Mouse (Mus musculus): ENCODE results near the gene Vps18. TPM values are rescaled to one million over a fixed set of nuclear protein-coding genes. Genes with fewer than 3 reads are reported as not detected.

Vps18 gene
- polyA plus RNA-seq, 1 experiment from 2014 or later, result 26.6 TPM

DNA sequence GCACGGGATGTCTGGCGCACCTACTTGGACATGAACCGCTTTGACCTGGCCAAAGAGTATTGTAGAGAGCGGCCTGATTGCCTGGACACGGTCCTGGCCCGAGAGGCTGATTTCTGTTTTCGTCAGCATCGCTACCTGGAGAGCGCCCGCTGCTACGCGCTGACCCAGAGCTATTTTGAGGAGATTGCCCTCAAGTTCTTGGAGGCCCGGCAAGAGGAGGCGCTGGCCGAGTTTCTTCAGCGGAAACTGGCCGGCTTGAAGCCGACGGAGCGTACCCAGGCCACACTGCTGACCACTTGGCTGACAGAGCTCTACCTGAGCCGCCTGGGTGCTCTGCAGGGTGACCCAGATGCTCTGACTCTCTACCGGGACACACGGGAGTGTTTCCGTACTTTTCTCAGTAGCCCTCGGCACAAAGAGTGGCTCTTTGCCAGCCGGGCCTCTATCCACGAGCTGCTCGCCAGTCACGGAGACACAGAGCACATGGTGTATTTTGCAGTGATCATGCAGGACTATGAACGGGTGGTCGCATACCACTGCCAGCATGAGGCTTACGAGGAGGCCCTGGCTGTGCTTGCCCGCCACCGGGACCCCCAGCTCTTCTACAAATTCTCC lies 5.3 kb downstream of the Vps18 start:
- no peaks in the 10 kb centered on the region for H3K9me3 ChIP-seq
- no peak for ATAC-seq (ENCODE audit: low FRiP score, low read depth)
- H3K9ac ChIP-seq, result no peak overlapping the region
- peaks cover 66% of the 10 kb centered on the region for H3K36me3 ChIP-seq
- peaks cover 12% of the 10 kb centered on the region for H3K4me1 ChIP-seq
- no peak overlapping the region for H3K4me2 ChIP-seq (replicated peaks)
- H3K27me3 ChIP-seq (replicated peaks), result no peaks in the 10 kb centered on the region
- 94% methylated on average over 34 of the region's 34 CpGs for WGBS
- no peak overlapping the region for H3K27ac ChIP-seq
- no peak overlapping the region for H3K4me3 ChIP-seq

DNA sequence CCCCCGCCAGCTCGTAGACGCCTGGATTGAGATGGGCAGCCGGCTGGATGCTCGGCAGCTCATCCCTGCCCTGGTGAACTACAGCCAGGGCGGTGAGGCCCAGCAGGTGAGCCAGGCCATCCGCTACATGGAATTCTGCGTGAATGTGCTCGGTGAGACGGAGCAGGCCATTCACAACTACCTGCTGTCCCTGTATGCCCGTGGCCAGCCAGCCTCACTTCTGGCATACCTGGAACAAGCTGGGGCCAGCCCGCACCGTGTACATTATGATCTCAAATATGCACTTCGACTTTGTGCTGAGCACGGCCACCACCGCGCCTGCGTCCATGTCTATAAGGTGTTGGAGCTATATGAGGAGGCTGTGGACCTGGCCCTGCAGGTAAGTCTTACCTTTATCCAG lies 5.9 kb downstream of the Vps18 start:
- peaks cover 8% of the 10 kb centered on the region for H3K4me1 ChIP-seq
- ATAC-seq (ENCODE audit: low FRiP score, low read depth), result no peak
- H3K27me3 ChIP-seq (replicated peaks), result no peaks in the 10 kb centered on the region
- no peaks in the 10 kb centered on the region for H3K9me3 ChIP-seq
- peaks cover 72% of the 10 kb centered on the region for H3K36me3 ChIP-seq
- H3K4me2 ChIP-seq (replicated peaks), result no peak overlapping the region
- 96% methylated on average over 18 of the region's 18 CpGs for WGBS
- no peak overlapping the region for H3K9ac ChIP-seq
- H3K4me3 ChIP-seq, result no peak overlapping the region
- no peak overlapping the region for H3K27ac ChIP-seq

GRCm38 (mm10) chr2:119296756-119297155 lies 8.2 kb downstream of the Vps18 start:
- Histone ChIP-seq H3K9me3 (no peaks in the 10 kb centered on the region), H3K4me1 (peaks cover 19% of the 10 kb centered on the region), H3K4me2 (replicated peaks) (no peak overlapping the region), H3K27ac (no peak overlapping the region), H3K36me3 (peaks cover 65% of the 10 kb centered on the region), H3K27me3 (replicated peaks) (no peaks in the 10 kb centered on the region), H3K9ac (no peak overlapping the region), H3K4me3 (no peak overlapping the region)
- ATAC-seq (ENCODE audit: low FRiP score, low read depth), result no peak
- WGBS, result 95% methylated on average over 12 of the region's 12 CpGs

DNA sequence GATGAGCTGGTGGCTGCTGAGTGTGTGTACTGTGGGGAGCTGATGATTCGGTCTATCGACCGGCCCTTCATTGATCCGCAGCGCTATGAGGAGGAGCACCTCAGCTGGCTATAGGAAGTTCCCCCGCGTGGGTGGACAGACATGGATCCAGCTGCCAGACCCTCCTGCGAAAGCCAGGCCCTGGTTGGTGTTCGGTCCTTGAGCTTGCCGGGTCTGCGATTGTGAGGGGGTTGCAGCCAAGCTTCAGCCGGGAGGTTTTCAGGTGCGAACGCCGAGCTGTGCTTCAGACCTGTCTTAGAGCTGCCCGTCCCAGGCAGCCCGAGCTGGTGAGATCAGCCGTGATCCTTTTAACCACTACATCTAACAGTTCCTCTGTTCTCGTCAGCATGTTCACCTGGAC lies 9.0 kb downstream of the Vps18 start:
- H3K27ac ChIP-seq, result no peak overlapping the region
- H3K4me2 ChIP-seq (replicated peaks), result no peak overlapping the region
- H3K27me3 ChIP-seq (replicated peaks), result no peaks in the 10 kb centered on the region
- ATAC-seq (ENCODE audit: low FRiP score, low read depth), result no peak
- peaks cover 60% of the 10 kb centered on the region for H3K36me3 ChIP-seq
- H3K9me3 ChIP-seq, result no peaks in the 10 kb centered on the region
- whole genome bisulfite sequencing, result 96% methylated on average over 19 of the region's 19 CpGs
- H3K9ac ChIP-seq, result no peak overlapping the region
- H3K4me1 ChIP-seq, result peaks cover 19% of the 10 kb centered on the region
- H3K4me3 ChIP-seq, result no peak overlapping the region

- H3K36me3 ChIP-seq, result peaks cover 52% of the 10 kb centered on the region
- no peak overlapping the region for H3K9ac ChIP-seq
- ATAC-seq (ENCODE audit: low FRiP score, low read depth), result no peak
- 52% methylated on average over 5 of the region's 5 CpGs for WGBS
- H3K4me1 ChIP-seq, result peaks cover 19% of the 10 kb centered on the region
- H3K4me2 ChIP-seq (replicated peaks), result no peak overlapping the region
- no peaks in the 10 kb centered on the region for H3K27me3 ChIP-seq (replicated peaks)
- no peaks in the 10 kb centered on the region for H3K9me3 ChIP-seq
- no peak overlapping the region for H3K4me3 ChIP-seq
- H3K27ac ChIP-seq, result no peak overlapping the region
These were observed 9.8 kb downstream of the Vps18 start for GRCm38 (mm10) chr2:119298330-119298729.

DNA sequence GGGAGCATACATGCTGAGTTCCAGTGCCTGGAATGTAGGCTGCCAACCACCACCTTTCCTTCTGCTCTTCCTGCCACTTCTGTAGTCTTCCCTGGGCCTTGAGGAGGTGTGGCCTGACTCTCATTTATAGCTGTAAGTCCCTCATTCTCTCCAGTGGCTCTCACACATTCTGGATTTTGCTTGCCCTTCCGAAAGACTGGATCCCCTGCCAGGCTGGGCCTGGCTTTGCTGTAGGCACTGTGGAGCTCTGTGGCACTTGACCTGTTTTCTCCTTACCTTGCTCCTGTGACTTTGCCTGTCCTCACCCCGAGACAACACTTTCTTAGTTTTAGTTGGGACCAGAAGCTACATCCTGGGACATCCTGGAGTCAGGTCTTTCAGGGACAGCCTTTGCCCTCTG lies 10.3 kb downstream of the Vps18 start:
- Histone ChIP-seq H3K4me1 (peaks cover 19% of the 10 kb centered on the region), H3K27me3 (replicated peaks) (no peaks in the 10 kb centered on the region), H3K36me3 (peaks cover 47% of the 10 kb centered on the region), H3K4me2 (replicated peaks) (no peak overlapping the region), H3K9me3 (no peaks in the 10 kb centered on the region), H3K9ac (no peak overlapping the region), H3K27ac (no peak overlapping the region), H3K4me3 (no peak overlapping the region)
- 92% methylated on average over 2 of the region's 2 CpGs for WGBS
- ATAC-seq (ENCODE audit: low FRiP score, low read depth), result no peak

- WGBS, result 4% methylated on average over 15 of the region's 15 CpGs
- Histone ChIP-seq H3K27ac (no peak overlapping the region; the same call in 1 of the 2 replicates), H3K9ac (no peak overlapping the region), H3K9me3 (no peaks in the 10 kb centered on the region), H3K36me3 (peaks cover 37% of the 10 kb centered on the region), H3K27me3 (replicated peaks) (no peaks in the 10 kb centered on the region), H3K4me2 (replicated peaks) (peak overlapping the region; percentile 34), H3K4me3 (no peak overlapping the region), H3K4me1 (peaks cover 29% of the 10 kb centered on the region)
- peak; percentile 78 for ATAC-seq (ENCODE audit: low FRiP score, low read depth)
These were observed 11.7 kb downstream of the Vps18 start for GRCm38 (mm10) chr2:119299981-119300818.

GRCm38 (mm10) chr2:119300819-119301493 lies 12.4 kb downstream of the Vps18 start:
- H3K4me3 ChIP-seq, result no peak overlapping the region
- no peak overlapping the region for H3K9ac ChIP-seq
- H3K36me3 ChIP-seq, result peaks cover 33% of the 10 kb centered on the region
- no peak overlapping the region; the same call in 1 of the 2 replicates for H3K27ac ChIP-seq
- H3K27me3 ChIP-seq (replicated peaks), result no peaks in the 10 kb centered on the region
- ATAC-seq (ENCODE audit: low FRiP score, low read depth), result no peak
- H3K9me3 ChIP-seq, result no peaks in the 10 kb centered on the region
- H3K4me2 ChIP-seq (replicated peaks), result peak overlapping the region; percentile 34; the same call in 1 of the 2 replicates
- WGBS, result 51% methylated on average over 7 of the region's 7 CpGs
- peaks cover 29% of the 10 kb centered on the region for H3K4me1 ChIP-seq

GRCm38 (mm10) chr2:119302876-119303275 lies 14.3 kb downstream of the Vps18 start:
- 72% methylated on average over 6 of the region's 6 CpGs for WGBS
- Histone ChIP-seq H3K9me3 (no peaks in the 10 kb centered on the region), H3K4me2 (replicated peaks) (no peak overlapping the region), H3K4me1 (peaks cover 29% of the 10 kb centered on the region), H3K4me3 (no peak overlapping the region), H3K27ac (no peak overlapping the region), H3K9ac (no peak overlapping the region), H3K36me3 (peaks cover 16% of the 10 kb centered on the region), H3K27me3 (replicated peaks) (no peaks in the 10 kb centered on the region)
- no peak for ATAC-seq (ENCODE audit: low FRiP score, low read depth)

DNA sequence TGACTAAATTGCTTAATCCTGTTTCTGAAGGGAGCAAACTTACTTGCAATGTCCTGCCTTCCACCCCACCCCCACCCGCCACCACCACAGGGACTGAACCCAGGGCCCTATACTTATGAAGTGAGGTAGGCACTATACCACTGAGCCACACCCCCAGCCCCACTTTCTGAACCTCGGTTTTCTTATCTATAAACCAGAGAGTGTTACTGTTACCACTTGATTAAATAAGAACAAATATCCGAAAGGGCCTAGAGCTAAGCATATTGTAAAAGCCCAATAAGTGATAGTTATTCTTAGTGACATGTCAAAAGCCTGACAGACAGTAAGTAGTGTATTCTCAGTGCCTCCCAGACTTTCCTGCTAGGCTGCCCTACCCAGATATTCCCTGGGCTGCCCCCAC lies 15.9 kb downstream of the Vps18 start:
- ATAC-seq (ENCODE audit: low FRiP score, low read depth), result no peak
- no peaks in the 10 kb centered on the region for H3K9me3 ChIP-seq
- H3K27me3 ChIP-seq (replicated peaks), result no peaks in the 10 kb centered on the region
- H3K4me1 ChIP-seq, result peaks cover 29% of the 10 kb centered on the region
- H3K27ac ChIP-seq, result no peak overlapping the region
- 49% methylated on average over 3 of the region's 3 CpGs for WGBS
- peaks cover 4% of the 10 kb centered on the region; the same call in 1 of the 2 replicates for H3K36me3 ChIP-seq
- no peak overlapping the region for H3K9ac ChIP-seq
- H3K4me2 ChIP-seq (replicated peaks), result no peak overlapping the region
- no peak overlapping the region for H3K4me3 ChIP-seq

- Histone ChIP-seq H3K27me3 (replicated peaks) (no peaks in the 10 kb centered on the region), H3K4me1 (peaks cover 27% of the 10 kb centered on the region), H3K4me2 (replicated peaks) (no peak overlapping the region), H3K9me3 (no peaks in the 10 kb centered on the region), H3K4me3 (no peak overlapping the region), H3K27ac (no peak overlapping the region), H3K9ac (no peak overlapping the region), H3K36me3 (no peaks in the 10 kb centered on the region)
- peak; percentile 58 for ATAC-seq (ENCODE audit: low FRiP score, low read depth)
- 18% methylated on average over 3 of the region's 3 CpGs for WGBS
These were observed 16.3 kb downstream of the Vps18 start for GRCm38 (mm10) chr2:119304798-119305208.

DNA sequence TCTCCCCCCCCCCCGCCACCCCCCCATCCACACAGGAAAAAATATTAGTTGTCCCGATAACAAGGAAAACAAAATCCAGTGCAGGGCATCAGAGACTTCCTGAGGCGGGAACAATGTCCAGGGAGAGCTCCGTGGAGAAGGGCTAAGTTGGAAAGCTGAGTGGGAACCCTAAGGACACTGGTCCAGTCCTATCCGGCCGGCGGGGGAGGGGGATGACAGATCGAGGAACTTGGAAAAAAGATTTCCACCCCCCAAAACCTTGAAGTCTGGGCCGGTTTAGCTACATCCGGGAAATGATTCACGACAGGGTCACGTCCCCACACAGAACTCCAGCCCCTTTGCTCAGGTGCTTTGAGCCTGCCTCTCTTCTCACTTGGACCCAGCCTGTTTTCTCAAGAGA lies 23.0 kb downstream of the Vps18 start:
- WGBS, result 48% methylated on average over 12 of the region's 12 CpGs
- peaks cover 15% of the 10 kb centered on the region for H3K4me1 ChIP-seq
- H3K4me3 ChIP-seq, result no peak overlapping the region
- ATAC-seq (ENCODE audit: low FRiP score, low read depth), result no peak
- H3K4me2 ChIP-seq (replicated peaks), result no peak overlapping the region
- peaks cover 36% of the 10 kb centered on the region for H3K27me3 ChIP-seq (replicated peaks)
- no peak overlapping the region for H3K9ac ChIP-seq
- H3K9me3 ChIP-seq, result peaks cover 3% of the 10 kb centered on the region; the same call in 1 of the 2 replicates
- H3K36me3 ChIP-seq, result no peaks in the 10 kb centered on the region
- no peak overlapping the region for H3K27ac ChIP-seq
